Mouse (Mus musculus): Measurements from ENCODE around the gene Aldh1b1.

Aldh1b1 gene

DNA sequence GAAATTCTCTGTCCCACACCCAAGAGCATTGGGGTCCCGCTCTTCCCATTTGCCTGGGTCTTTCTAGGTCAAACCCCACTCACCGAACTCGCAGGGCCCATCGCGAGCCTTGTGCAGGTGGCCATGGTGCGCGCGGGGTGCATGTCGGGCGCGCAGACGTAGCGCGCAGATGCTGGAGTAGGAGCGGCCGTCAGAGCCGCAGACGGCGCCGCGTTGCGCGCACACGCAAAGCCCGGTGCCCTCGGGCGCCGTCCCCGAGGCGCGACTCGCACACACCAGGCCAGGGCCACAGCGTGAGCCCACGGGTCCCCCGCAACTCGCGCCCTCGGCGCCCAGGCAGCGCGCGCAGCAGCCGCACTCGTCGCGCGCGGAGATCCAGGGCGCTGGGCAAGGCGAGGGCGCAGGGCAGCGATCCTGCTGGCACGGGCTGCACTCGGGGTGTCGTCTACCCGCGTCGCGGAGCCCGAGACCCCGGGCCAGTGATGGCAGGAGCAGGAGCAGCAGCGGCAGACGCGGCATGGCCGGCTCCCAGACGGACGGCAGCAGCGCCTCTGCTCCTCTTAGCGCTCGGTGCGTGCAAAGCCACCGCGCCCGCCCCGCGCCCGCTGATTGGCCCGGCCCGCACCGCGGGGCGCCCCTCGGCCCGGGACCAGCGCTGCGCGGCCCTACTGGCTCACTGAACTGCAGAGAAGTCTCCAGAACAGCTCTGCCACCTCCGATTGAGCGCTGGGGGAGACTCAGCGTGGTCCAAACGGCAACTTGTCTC, 27.6 kb downstream of the Aldh1b1 start, which contains the start of gene Igfbpl1:
Igfbpl1 (minus strand) TSS at position 649 of the 766 bp plus-strand sequence.
- no peak for DNase-seq

DNA sequence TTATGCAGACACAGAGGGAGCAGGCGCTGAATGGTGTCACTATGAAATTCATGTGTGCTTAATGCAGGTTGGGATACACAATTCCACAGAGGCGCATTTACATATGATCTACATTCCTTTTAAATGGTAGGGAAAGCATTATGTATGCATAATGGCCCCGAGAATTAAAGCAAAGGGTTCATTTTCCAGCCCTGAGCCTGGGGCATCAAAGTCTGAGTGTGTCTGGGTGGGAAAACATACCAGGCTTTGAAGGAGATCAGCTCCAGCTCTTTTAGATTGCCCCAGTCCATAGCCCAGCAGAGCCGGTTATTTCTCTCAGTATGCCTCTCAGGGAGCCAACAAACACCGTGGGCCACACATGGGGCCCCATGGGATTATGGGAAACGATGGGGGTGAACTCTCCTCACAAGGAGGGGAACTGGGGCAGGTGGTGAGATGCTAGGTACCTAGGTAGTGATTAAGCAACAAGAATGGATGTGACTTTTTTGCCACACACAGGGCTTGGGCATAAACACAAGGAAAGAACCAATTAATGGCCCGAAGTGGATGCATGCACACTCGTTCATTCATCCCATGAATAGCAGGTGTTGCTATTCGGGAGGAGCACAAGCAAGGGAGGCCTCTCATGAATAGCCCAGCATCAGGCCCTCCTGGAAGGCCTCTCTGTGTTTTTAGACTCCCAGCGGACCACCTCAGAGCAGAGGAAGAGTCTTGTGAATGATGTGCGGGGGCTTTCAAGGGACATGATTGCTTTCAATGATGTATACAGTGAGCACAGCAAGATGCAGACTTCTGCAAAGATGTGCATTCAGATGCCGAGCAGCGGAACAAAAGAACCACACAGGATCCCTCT, 31.3 kb downstream of the Aldh1b1 start:
- no peak for DNase-seq

DNA sequence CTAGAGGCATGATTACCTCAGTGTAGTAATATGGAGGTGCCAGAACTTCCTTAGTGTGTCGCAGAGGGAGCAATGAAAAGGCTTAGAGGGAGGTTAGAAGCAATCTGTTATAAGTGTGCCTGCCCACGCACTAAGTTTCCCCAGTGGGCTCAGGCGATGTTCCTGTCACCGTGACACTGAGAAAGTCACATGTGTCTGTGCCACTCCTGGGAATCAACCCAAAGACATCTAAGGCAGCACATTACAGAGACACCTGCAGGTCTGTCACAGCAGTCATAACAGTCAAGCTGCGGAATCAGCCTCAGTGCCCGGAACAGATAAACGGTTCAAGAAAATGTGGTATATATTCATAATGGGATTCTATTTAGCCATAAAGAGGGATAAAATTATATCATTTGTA, 33.2 kb downstream of the Aldh1b1 start:
- DNase-seq, result no peak

DNA sequence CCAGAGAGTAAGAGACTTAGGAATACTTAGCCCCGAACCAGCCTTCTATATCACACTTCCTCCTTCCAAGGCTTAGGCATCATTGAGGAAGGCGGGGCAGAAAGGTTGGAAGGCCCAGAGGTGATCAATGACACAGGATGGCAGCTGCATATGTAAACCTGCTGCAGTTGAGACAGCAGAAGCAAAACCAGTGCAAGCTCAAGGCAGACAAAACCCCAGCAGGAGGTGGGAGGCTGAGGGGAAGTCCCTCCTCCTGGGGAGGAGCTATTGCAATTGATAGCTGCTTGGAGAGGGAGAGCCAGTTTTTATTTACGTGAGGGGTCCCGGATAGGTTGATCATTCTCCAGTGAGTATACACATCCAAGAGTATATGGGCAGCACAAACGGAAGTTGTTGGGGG, 34.6 kb downstream of the Aldh1b1 start:
- no peak for DNase-seq

DNA sequence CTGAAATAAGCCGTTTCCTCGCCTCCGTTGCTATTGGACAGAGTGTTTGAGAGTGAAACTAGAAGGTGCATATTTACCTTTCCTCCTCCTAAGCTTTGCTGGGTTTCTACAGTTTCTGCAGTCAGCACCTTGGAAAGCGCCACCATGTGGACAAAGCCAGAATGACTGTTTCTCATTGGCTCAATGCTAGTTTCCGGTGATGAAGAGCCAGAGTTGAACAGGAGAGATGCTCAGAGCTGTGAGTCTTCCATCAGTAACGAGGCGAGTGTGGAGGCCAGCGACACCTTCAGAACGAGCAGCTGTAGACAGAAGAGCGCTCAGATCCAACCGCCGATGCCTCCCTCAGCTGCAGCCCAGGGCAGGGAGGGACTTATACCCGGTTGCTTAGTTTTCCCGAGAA, 45.5 kb downstream of the Aldh1b1 start:
- DNase-seq, result no peak

DNA sequence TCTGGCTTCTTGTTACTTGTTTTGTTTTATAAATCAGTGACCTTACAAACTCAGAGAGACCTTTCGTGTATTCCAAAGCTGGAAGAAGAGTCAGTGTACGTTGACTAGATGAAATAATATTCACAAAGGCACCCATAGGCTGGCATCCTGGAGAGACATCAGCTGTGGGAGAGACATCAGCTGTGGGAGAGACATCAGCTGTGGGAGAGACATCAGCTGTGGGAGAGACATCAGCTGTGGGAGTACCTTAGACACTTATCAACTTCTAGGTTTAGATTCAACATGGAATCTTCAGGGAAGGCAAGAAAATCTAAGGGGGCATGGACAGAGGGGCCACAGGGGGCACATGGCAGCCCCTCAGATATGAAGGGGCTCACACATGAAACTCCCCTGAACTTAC, 47.4 kb downstream of the Aldh1b1 start:
- DNase-seq, result no peak

DNA sequence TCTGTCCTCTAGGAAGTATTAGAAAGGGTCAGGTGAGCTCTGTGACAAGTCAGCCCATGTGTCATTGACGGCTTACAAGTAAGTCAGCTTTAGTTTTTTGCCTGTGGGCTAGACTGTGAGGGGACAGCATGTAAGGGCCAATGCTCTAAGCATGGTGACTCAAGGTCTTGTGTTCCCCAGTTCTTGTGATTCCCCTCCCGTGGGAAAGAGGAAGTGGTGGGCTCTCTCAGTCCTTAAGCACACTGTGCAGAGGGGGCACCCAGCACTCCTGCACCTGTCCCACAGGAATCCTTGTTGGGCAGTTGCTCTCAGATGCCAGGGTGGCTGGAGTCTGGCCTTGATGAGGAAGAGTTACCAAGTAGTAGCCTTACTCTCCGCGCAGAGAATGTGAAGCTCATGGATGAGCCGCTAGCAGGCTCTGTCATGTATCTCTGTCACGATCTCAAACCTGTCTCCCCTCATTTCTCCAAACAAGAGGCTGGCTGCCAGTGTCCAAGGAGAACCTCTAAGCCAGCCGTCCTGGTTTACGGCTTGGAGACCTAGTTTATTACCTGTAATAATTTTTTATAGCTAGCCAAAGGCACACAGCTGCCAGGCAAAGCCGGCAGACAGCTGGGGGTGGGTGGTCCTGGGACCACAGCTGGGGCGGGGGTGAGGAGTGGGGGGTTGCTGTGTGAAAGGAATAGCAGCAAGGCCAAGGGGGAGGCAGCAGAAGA, 49.4 kb downstream of the Aldh1b1 start, which contains the start of gene Stra6l:
Stra6l (plus strand) TSS at position 556 of the 716 bp plus-strand sequence.
- no peak for DNase-seq

DNA sequence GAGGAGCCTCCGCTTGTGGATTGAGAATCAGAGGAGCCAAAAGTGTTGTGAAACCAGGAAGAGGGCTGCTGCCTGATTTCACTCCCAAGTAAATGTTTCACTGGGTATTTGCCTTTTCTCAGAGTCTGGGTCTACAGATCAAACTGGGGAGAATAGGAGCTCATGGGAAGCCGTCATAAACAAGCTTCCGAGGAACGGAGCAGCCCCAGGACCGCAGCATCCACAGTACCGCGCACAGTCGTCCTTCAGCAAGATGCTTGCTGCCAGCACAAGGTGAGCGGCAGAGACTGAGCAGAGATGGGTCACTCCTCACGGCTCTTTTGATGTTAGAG, 50.0 kb downstream of the Aldh1b1 start:
- no peak for DNase-seq

DNA sequence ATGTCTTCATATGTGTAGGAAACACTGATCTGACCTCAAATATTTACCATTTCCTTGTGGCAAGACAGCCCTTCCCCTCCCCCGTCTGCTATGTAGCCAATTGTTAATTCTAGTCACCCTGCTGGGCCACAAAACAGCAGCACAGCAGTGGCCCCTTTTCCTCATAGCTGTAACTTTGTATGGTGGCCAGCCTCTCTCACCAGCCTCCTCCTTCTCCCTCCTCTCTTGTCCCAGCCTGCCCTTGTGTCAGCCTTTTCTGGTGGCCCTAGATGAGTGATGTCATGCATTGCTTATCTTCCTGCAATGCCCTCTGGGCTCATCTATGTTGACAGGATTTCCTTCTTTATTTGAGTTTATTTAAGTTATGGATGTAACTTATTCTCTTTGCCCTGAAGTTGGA, 50.6 kb downstream of the Aldh1b1 start:
- DNase-seq, result peak; percentile 53

DNA sequence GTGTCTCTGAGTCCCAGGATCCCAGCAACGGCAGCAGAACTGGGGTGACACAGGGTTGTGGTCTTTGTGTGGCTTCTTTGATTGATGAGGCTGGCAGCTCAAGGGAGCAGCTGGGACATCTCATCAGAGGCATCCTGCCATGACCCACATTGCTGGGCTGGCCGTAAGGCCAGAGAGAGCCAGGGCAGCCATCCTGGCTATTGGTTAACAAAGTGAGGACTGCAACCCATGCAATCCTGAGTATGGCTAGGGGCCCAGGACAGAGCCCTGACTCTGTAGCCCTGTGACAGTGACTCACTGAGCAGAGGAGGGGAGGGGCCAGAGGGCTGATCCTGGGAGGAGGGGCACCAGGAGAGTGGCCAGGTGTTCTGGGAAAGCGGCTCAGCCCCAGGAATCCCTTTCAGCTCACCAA, 52.8 kb downstream of the Aldh1b1 start:
- DNase-seq, result no peak

DNA sequence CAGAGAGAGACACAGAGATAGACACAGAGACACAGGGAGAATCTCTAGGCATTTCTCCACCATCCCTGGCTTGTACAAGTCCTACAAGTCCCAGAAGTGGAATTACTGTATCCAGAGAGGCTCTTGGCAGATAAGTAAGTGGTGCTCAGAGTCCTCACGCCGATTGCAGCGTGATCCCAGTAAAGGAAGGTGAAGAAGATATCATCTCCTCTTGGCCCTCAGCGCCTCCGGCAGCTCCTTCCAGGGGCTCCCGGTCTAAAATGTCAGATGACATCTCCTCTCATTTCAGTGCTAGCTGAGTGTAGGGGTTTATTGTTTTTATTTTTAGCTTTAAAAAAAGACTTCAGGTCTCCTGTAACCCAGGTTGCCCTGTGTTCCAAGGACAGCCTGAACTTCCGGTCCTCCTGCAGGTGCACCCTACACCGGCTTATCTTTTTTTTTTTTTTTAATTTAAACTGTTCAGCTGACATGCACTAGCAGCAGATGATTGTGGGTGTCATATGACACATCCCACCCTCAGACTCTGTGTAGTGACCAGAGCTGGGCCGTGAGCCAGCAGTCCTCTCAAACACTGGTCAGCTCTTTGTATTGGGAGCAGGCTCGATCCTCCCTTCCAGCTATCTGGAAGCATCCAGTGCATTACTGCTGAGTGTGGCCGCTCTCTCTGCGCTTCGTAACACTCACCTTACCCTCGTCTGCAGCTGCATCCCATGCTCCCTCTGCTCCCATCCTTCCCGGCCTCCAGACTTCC, 54.8 kb downstream of the Aldh1b1 start:
- no peak for DNase-seq
